Mouse (Mus musculus) layer of hippocampus, adult 9-11 months (tissue): ENCODE results near the gene Ipmk.
A peak's percentile ranks its signal among the peaks of the same experiment; 100 is the strongest.
"Not testable (repeated sequence)": the region's sequence is repeated elsewhere in the genome, so short reads cannot be mapped to it uniquely, and the experiment has no call there.

Experiments
- DNase-seq: peaks from one replicate; pipeline ENCODE4 v3.0.0; 2022

The Ipmk gene

DNA sequence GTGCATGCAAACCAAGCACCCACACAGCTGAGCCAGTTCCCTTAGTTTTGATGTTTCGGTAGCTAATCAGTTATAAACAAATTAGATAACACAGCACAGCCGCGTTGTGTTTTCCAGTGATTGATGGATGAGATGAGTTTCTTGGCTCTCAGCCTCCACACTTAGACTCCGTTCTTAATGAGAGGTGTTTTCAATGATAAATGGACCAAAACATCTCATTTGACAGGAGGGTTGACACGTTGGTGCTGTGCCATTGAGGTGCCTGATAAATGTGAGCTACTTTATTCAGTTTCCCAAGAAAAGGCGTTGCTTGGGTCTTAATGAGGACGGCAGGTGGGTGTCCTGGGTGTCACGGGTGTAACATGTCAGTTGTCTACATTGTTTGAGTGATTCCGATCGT is 79.8 kb downstream of the Ipmk start:
- DNase-seq = no peak

DNA sequence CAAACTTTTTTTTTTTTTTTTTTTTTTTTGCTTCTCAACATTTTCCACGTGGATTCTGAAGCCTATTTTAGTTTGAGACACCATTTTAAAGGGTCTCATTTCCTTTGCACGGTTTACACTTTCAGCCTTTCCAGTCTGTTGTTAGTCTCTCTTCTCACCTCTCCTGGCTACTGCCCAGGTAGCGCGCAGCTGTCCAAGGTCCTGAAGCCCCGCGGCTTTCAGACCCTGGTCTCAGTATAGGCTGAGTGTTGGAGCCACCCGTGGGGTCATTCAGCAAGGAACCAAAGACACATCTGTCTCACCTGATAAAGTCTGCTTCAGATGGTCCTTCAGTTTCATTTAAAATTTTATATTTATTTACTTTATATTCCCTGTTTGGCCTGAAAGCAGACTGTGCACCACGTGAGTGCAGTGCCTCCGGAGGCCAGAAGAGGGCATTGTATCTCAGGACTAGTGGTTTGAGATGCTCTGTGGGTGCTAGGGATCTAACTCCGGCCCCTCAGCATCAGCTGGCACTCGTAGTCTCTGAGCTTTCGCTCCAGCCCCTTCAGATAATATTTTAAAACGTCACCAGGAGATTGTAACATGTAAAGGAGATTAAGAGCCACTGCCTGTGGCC is 80.8 kb downstream of the Ipmk start:
- no peak for DNase-seq

DNA sequence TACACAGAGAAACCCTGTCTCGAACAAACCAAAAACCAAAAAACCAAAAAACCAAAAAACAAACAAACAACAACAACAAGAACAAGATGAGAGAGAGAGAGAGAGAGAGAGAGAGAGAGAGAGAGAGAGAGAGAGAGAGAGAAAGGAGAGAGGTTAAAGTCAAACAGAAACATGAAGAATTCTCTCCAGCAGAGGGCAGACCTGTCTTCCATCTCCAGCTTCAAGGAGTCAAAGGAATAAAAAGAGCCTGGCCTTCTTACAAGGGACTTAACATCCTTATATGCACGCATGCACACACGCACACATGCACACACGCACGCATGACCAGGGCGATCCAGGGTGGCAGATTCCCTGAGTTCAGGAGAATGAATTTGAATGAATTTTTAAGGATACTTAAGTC is 83.1 kb downstream of the Ipmk start:
- no peak for DNase-seq

DNA sequence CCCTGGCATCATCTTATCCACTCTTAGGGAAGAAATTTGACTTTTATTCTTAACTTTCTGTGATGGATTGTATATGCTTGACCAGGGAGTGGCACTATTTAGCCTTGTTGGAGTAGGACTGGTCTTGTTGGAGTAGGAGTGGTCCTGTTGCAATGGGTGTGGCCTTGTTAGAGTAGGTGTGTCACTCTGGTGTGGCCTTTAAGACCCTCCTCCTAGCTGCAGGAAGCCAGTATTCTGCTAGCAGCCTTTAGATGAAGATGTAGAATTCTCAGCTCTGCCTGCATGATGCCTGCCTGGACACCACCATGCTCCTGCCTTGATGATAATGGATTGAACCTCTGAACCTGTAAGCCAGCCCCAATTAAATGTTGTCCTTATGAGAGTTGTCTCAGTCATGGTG is 95.5 kb downstream of the Ipmk start:
- no peak for DNase-seq

DNA sequence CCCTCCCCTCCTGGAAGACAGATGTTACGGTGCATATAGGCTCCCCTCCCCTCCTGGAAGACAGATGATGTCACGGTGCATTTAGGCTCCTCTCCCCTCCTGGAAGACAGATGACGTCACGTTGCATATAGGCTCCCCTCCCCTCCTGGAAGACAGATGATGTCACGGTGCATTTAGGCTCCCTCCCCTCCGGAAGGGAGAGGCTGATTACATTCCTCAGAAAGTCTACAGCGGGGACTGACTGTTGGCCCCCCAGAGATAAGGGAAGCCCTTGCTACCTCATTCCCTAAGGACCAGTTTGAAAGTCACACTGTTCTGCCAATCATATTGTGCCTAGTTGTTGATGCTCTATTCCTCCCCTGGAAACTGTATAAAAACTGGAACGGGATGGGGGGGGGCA is 100.1 kb downstream of the Ipmk start:
- no peak for DNase-seq

DNA sequence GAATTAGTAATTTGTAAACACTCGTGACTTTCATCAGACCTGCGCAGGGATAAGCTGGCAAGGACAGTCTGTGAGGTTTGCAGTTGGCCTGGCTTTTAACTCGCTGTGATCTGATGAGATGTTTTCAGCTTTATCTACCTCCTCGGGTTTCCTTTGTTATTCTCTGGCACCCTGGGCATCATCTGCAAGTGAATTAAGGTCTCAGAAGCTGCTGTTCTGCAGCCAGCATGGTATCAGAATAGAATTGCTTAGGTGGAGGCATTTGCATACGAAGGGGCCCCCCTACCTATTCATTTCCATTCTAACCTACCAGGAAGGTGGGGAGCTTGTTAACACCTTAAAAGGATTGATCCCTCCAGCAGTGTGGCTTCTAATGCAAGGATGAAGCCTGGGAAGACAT is 100.7 kb downstream of the Ipmk start:
- DNase-seq = no peak

DNA sequence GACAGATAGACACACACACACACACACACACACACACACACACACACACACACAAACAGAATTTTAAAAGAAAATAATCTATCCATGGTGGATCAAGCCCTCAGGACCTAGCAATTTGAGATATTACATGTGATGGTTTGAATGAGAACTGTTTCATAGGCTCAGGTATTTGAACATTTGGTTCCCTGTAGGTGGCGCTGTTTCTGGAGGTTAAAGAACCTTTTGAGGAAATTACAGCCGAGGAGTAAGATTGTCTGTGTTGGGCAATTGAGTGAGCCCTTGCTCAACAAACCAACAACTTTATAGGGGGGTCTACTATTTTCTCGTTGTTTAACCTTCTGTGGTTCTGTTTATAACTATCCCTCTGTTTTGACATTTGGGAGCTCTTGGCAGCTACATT is 107.8 kb downstream of the Ipmk start:
- no peak for DNase-seq

DNA sequence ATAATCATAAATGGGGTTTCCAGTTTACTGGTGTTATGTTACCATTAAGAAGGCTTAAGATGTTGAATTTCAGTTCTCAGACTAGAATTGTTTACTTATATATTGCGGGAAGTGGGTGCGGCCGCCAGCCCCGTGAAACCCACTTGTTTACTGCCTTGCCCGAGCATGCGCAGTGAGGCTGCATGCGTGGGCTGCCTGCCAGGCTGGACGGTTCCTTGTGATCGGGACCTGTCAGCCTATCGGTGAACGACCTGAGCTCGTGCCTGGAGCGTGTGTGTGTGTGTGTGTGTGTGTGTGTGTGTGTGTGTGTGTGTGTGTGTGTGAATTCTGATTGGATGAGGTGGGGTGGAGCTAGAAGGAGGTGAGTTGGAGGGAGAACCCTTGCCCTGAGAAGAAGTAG is 114.8 kb downstream of the Ipmk start:
- DNase-seq = not testable (repeated sequence)

DNA sequence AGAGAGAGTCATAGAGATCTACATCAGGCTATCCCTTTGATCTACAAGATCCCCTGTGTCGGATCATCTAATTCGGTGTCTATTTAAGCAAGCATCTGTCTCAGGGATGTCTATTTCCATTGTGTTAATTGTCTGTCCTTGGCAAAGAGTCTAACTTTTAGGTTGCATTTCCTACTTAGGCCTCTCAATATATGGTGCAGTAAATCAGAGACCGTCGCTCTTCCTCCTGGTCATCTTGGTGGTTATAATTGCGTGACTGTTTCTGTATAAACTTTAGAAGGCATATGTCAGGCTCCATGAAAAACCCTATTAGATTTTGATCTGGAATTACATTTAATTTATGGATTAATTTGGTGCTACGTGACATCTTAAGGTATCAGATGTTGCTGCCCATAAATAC is 116.9 kb downstream of the Ipmk start:
- no peak for DNase-seq

DNA sequence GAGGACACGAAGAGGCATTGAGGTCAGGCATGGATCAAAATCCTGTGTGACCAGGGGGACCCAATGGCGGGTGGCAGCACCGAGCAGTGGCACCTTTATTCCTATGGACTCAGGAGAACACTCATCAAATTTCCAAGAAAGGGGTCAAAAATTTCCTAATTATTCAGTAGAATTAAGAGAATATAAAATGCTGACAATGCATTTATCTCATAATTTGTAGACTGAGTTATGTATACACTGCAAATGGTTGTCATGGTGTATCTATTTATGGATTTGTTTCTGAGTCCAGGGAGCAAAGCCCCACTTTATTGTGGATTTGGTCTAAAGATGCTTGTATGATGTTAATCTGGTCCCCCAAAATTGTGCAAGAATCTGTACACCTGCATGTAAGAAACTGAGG is 120.8 kb downstream of the Ipmk start:
- DNase-seq = no peak

DNA sequence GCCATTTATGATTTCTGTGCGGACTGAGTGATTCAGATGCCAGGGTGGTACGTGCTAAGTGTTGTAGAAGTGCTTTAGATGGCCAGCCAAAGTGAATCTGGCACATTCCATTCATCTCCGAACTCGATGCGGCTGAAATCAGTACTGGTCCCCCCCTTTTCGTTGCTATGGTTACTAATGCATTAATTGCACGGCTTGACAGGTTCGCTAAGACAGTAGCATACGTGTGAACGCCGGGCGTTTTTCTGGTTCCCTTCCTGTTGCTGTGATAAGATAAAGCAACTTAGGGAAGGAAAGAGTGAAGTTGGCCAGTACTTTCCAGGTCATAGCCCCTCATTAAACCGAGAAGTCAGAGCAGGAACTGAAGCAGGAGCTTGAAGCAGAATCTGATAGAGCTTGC is 122.2 kb downstream of the Ipmk start:
- DNase-seq = no peak

DNA sequence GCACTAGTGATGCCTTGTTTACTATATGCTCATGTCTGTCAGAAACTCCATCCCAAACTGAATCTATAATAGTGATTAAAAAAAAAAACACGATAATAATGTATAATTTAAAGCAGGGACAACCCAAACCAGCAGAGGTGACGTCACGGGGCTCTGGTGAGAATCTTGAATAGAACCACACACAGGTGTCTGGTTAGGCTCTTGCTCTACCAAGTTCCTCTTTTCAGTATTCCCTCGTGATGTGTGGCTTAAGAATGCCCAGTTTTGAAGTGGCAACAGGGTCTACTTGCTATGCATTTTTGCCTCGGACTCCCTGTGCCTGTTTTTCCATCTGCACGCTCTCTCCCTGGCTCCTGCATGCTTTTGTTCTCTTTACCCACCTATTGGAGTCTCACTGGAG is 124.5 kb downstream of the Ipmk start:
- DNase-seq = no peak

DNA sequence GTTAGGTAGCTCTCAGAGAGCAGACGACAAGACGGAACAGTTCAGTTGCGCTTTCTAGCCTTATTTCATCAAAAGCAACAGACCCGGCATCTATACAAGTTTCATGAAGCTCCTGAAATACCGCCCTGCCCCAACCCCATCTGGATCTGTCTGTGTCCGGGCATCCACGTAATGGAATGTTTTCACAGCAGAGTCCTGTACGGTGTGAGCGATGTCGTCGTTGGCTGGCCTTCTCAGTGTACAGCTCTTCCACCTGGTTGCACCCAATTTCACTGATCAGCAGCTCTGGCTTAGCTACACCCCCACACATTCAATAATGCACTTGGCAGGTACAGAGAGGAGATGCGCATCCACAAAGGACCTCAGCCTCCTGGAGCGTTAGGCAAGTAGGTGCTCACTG is 126.0 kb downstream of the Ipmk start:
- DNase-seq = no peak

DNA sequence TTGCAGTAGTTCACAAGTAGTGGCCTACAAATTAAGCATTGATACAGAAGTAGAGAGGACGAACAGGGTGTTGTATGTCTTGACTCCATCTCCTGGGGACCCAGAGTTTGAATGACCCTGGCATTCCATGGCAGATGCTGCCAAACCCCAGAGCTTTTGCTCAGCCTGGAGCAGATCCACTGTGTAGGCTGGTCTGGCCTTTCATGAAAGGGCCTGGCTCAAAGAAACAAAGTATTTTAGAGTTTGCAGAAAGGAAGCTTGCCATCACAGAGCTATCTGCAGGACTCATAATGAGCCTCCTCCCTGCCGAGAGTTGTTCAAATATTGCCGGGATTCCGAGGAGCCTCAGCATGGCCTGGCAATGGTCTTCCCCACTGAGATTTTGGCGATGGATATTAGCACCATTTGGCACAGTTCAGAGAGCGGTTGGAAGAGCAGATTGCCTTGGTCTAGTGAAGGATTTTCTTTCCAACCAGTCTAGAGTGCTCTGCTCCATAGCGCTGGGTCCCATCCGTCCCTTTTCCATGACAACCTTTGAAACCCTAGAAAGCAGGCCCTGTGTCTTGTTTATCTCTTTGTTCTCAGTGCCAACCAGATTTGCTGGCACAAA is 129.0 kb downstream of the Ipmk start:
- DNase-seq = peak; percentile 17

DNA sequence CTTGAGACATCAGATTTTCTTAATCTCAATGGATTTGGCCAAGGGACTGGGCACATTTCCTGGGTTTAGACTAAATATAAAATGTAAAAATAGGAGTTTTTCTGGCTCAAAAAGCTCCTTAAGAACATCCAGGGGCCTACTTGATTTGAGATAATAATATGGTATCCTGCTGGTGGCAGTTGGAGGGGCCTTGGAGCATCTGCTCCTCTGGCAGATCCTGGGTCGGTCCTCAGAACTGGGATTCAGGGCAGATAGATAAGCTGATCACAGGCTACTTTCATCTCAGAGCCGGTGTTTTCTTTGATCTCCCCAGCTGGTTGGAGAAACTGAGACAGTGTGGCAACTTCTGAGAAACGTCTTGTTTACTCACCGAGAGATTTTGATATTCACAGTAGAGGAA is 129.6 kb downstream of the Ipmk start:
- DNase-seq = no peak

DNA sequence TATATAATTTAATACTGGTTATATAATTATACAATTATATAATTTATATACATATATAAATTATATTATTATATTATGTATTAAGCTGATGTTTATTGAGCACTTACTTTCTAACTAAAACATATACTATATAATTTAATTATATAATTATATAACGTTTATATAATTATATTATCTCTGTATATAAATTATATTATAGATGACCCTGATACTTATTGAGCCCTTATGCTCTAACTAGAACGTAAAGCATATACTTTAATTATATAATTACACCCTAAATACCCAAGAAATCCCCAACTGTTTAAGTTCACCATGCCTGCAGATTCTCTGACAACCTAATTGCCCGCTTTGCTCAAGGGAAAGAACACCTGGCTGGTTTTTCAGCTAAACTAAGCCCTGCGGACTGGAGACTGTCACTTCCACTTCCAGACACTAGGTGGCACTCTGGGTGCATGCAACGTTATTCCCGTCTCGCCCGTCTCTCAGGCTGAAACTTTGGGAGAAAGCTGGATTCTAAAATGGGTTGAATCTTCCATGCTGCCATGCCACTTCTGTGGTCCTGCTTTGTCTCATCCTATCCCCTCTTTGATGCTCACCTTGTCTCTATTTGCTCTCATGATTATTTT is 132.2 kb downstream of the Ipmk start:
- peak; percentile 35 for DNase-seq
